Mouse (Mus musculus): ENCODE results near the gene Trap1a. TPM values are rescaled to one million over a fixed set of nuclear protein-coding genes. Genes with fewer than 3 reads are reported as not detected.

Trap1a gene
- polyA plus RNA-seq, 1 experiment = not detected

- Histone ChIP-seq H3K36me3 (ENCODE audit: control insufficient read depth, insufficient read depth, low read length) (no peaks in the 10 kb centered on the region), H3K27me3 (ENCODE audit: control insufficient read depth, insufficient read depth, low read length) (no peaks in the 10 kb centered on the region), H3K4me1 (replicated peaks; ENCODE audit: control insufficient read depth, insufficient read depth, low read length) (no peaks in the 10 kb centered on the region), H3K4me3 (ENCODE audit: control insufficient read depth, insufficient read depth, low read length) (no peak overlapping the region), H3K27ac (ENCODE audit: control insufficient read depth, insufficient read depth, low read length) (no peak overlapping the region)
- TF ChIP-seq POLR2A (IDR thresholded peaks at IDR 0.05; ENCODE audit: control insufficient read depth, extremely low read depth, insufficient read depth, low read length, poor library complexity) (no peak), CTCF (IDR thresholded peaks at IDR 0.05; ENCODE audit: borderline replicate concordance, control insufficient read depth, extremely low read depth, insufficient read depth, low read length, poor library complexity) (no peak)
- WGBS = 52% methylated on average over 3 of the region's 3 CpGs
- no peak for DNase-seq
These were observed 2.1 kb downstream of the Trap1a start for GRCm38 (mm10) chrX:139335419-139336074.

- TF ChIP-seq CTCF (IDR thresholded peaks at IDR 0.05; ENCODE audit: borderline replicate concordance, control insufficient read depth, extremely low read depth, insufficient read depth, low read length, poor library complexity) (no peak), POLR2A (IDR thresholded peaks at IDR 0.05; ENCODE audit: control insufficient read depth, extremely low read depth, insufficient read depth, low read length, poor library complexity) (no peak)
- Histone ChIP-seq H3K4me3 (ENCODE audit: control insufficient read depth, insufficient read depth, low read length) (no peak overlapping the region), H3K27ac (ENCODE audit: control insufficient read depth, insufficient read depth, low read length) (no peak overlapping the region), H3K4me1 (replicated peaks; ENCODE audit: control insufficient read depth, insufficient read depth, low read length) (no peaks in the 10 kb centered on the region), H3K36me3 (ENCODE audit: control insufficient read depth, insufficient read depth, low read length) (no peaks in the 10 kb centered on the region), H3K27me3 (ENCODE audit: control insufficient read depth, insufficient read depth, low read length) (no peaks in the 10 kb centered on the region)
- 94% methylated on average over 4 of the region's 4 CpGs for WGBS
- no peak for DNase-seq
These were observed 6.1 kb downstream of the Trap1a start for GRCm38 (mm10) chrX:139339553-139339952.

GRCm38 (mm10) chrX:139341185-139341584 is 7.7 kb downstream of the Trap1a start:
- Histone ChIP-seq H3K36me3 (ENCODE audit: control insufficient read depth, insufficient read depth, low read length) (no peaks in the 10 kb centered on the region), H3K27ac (ENCODE audit: control insufficient read depth, insufficient read depth, low read length) (no peak overlapping the region), H3K27me3 (ENCODE audit: control insufficient read depth, insufficient read depth, low read length) (no peaks in the 10 kb centered on the region), H3K4me3 (ENCODE audit: control insufficient read depth, insufficient read depth, low read length) (no peak overlapping the region), H3K4me1 (replicated peaks; ENCODE audit: control insufficient read depth, insufficient read depth, low read length) (no peaks in the 10 kb centered on the region)
- DNase-seq = no peak
- 71% methylated on average over 2 of the region's 2 CpGs for WGBS
- TF ChIP-seq CTCF (IDR thresholded peaks at IDR 0.05; ENCODE audit: borderline replicate concordance, control insufficient read depth, extremely low read depth, insufficient read depth, low read length, poor library complexity) = no peak
- TF ChIP-seq POLR2A (IDR thresholded peaks at IDR 0.05; ENCODE audit: control insufficient read depth, extremely low read depth, insufficient read depth, low read length, poor library complexity) = no peak

- TF ChIP-seq CTCF (IDR thresholded peaks at IDR 0.05; ENCODE audit: borderline replicate concordance, control insufficient read depth, extremely low read depth, insufficient read depth, low read length, poor library complexity) (no peak), POLR2A (IDR thresholded peaks at IDR 0.05; ENCODE audit: control insufficient read depth, extremely low read depth, insufficient read depth, low read length, poor library complexity) (no peak)
- Histone ChIP-seq H3K4me3 (ENCODE audit: control insufficient read depth, insufficient read depth, low read length) (no peak overlapping the region), H3K27me3 (ENCODE audit: control insufficient read depth, insufficient read depth, low read length) (no peaks in the 10 kb centered on the region), H3K27ac (ENCODE audit: control insufficient read depth, insufficient read depth, low read length) (no peak overlapping the region), H3K4me1 (replicated peaks; ENCODE audit: control insufficient read depth, insufficient read depth, low read length) (no peaks in the 10 kb centered on the region), H3K36me3 (ENCODE audit: control insufficient read depth, insufficient read depth, low read length) (no peaks in the 10 kb centered on the region)
- DNase-seq = no peak
- WGBS = 96% methylated on average over 5 of the region's 5 CpGs
These were observed 18.8 kb downstream of the Trap1a start for GRCm38 (mm10) chrX:139352192-139352772.

GRCm38 (mm10) chrX:139357639-139358260 is 24.3 kb downstream of the Trap1a start:
- WGBS = 83% methylated on average over 7 of the region's 7 CpGs
- TF ChIP-seq CTCF (IDR thresholded peaks at IDR 0.05; ENCODE audit: borderline replicate concordance, control insufficient read depth, extremely low read depth, insufficient read depth, low read length, poor library complexity) (no peak), POLR2A (IDR thresholded peaks at IDR 0.05; ENCODE audit: control insufficient read depth, extremely low read depth, insufficient read depth, low read length, poor library complexity) (no peak)
- Histone ChIP-seq H3K36me3 (ENCODE audit: control insufficient read depth, insufficient read depth, low read length) (no peaks in the 10 kb centered on the region), H3K27me3 (ENCODE audit: control insufficient read depth, insufficient read depth, low read length) (no peaks in the 10 kb centered on the region), H3K4me1 (replicated peaks; ENCODE audit: control insufficient read depth, insufficient read depth, low read length) (no peaks in the 10 kb centered on the region), H3K27ac (ENCODE audit: control insufficient read depth, insufficient read depth, low read length) (no peak overlapping the region), H3K4me3 (ENCODE audit: control insufficient read depth, insufficient read depth, low read length) (no peak overlapping the region)
- no peak for DNase-seq

- DNase-seq = no peak
- no peak for TF ChIP-seq POLR2A (IDR thresholded peaks at IDR 0.05; ENCODE audit: control insufficient read depth, extremely low read depth, insufficient read depth, low read length, poor library complexity)
- no peak for TF ChIP-seq CTCF (IDR thresholded peaks at IDR 0.05; ENCODE audit: borderline replicate concordance, control insufficient read depth, extremely low read depth, insufficient read depth, low read length, poor library complexity)
- H3K4me3 ChIP-seq (ENCODE audit: control insufficient read depth, insufficient read depth, low read length) = no peak overlapping the region
- WGBS = 86% methylated on average over 18 of the region's 18 CpGs
- no peaks in the 10 kb centered on the region for H3K27me3 ChIP-seq (ENCODE audit: control insufficient read depth, insufficient read depth, low read length)
- no peaks in the 10 kb centered on the region for H3K4me1 ChIP-seq (replicated peaks; ENCODE audit: control insufficient read depth, insufficient read depth, low read length)
- no peaks in the 10 kb centered on the region for H3K36me3 ChIP-seq (ENCODE audit: control insufficient read depth, insufficient read depth, low read length)
- H3K27ac ChIP-seq (ENCODE audit: control insufficient read depth, insufficient read depth, low read length) = no peak overlapping the region
These were observed 24.9 kb downstream of the Trap1a start for GRCm38 (mm10) chrX:139358361-139358760.
